Comparison of ENCODE assay signal across 18 mouse cellular contexts in genomic region chr10:45871028-45871427, GRCm38 (mm10).
DNase-seq lines count a peak whose midpoint lies in the region; ATAC-seq lines count a peak whose summit lies in the region.
"Had no signal": no experiment of that assay in that cellular context is flagged by ENCODE, and none has a peak within 500 bp of the region (broad histone marks: within the 10 kb centered on the region; RNA-seq: fewer than 3 reads in every experiment).

No protein-coding gene starts in this region.

- no peaks in the 10 kb centered on the region for H3K36me3 ChIP-seq in heart, embryonic 11.5 days (ENCODE audit: control insufficient read depth, insufficient read depth, low read length)
- H3K36me3 ChIP-seq in intestine, embryonic 15.5 days, result no peaks in the 10 kb centered on the region
- H3K36me3 ChIP-seq: liver, embryonic 13.5 days had no signal

- H3K4me2 ChIP-seq in heart, embryonic 11.5 days, result no peak overlapping the region
- H3K4me2 ChIP-seq in intestine, embryonic 15.5 days (replicated peaks), result no peak overlapping the region
- H3K4me2 ChIP-seq: liver, embryonic 13.5 days had no signal

- H3K9ac ChIP-seq in heart, embryonic 11.5 days (ENCODE audit: low read depth, low read length), result no peak overlapping the region
- no peak overlapping the region for H3K9ac ChIP-seq in intestine, embryonic 15.5 days
- H3K9ac ChIP-seq: liver, embryonic 13.5 days had no signal

- no peak for ATAC-seq in heart, embryonic 11.5 days (replicated peaks; ENCODE audit: insufficient number of reproducible peaks, low FRiP score, low TSS enrichment)
- ATAC-seq in intestine, embryonic 15.5 days, result no peak
- no peak for ATAC-seq in CD4-positive, CD25-positive, alpha-beta regulatory T cell, adult 4 months
- ATAC-seq: forebrain, embryonic 16.5 days; intestine, embryonic 16.5 days; lung, postnatal 0 days had no signal

- H3K27me3 ChIP-seq in heart, embryonic 11.5 days (ENCODE audit: control insufficient read depth, insufficient read depth, low read length), result no peaks in the 10 kb centered on the region
- no peaks in the 10 kb centered on the region for H3K27me3 ChIP-seq in intestine, embryonic 15.5 days (replicated peaks)
- H3K27me3 ChIP-seq: liver, embryonic 13.5 days; megakaryocyte, embryonic 14.5 days had no signal

- peak; percentile 57 for DNase-seq in heart, adult 8-10 months (ENCODE audit: low spot score)
- DNase-seq in cerebellum, adult 18-20 months, result peak; percentile 43 to 50
- DNase-seq in cerebellum, postnatal 25 days, result peak; percentile 71 to 78
- DNase-seq in skeletal muscle tissue, adult 2 months (ENCODE audit: low read depth, low spot score), result peak; percentile 27
- DNase-seq: adrenal gland, postnatal 10 days; gastrocnemius, postnatal 25 days; kidney, postnatal 14 days; liver, embryonic 13.5 days; right cerebral cortex, postnatal 25 days; thymus, adult 2 months had no signal

- H3K4me3 ChIP-seq in heart, embryonic 11.5 days (ENCODE audit: low read depth, low read length), result no peak overlapping the region
- no peak overlapping the region for H3K4me3 ChIP-seq in intestine, embryonic 15.5 days (replicated peaks)
- H3K4me3 ChIP-seq: erythroblast, embryonic 14.5 days; liver, embryonic 13.5 days; megakaryocyte, embryonic 14.5 days had no signal

- H3K4me1 ChIP-seq in heart, embryonic 11.5 days (ENCODE audit: control insufficient read depth, insufficient read depth, low read length), result no peaks in the 10 kb centered on the region
- H3K4me1 ChIP-seq in intestine, embryonic 15.5 days (replicated peaks), result no peaks in the 10 kb centered on the region
- H3K4me1 ChIP-seq: liver, embryonic 13.5 days had no signal

- H3K27ac ChIP-seq in heart, embryonic 11.5 days (ENCODE audit: low read depth, low read length), result no peak overlapping the region
- no peak overlapping the region for H3K27ac ChIP-seq in intestine, embryonic 15.5 days
- H3K27ac ChIP-seq: liver, embryonic 13.5 days had no signal

- no peaks in the 10 kb centered on the region for H3K9me3 ChIP-seq in heart, embryonic 11.5 days (replicated peaks; ENCODE audit: control insufficient read depth, low read length)
- no peaks in the 10 kb centered on the region for H3K9me3 ChIP-seq in intestine, embryonic 15.5 days
- H3K9me3 ChIP-seq: liver, embryonic 13.5 days; megakaryocyte, embryonic 14.5 days had no signal

- 62% methylated on average over 4 of the region's 4 CpGs for WGBS in heart, embryonic 11.5 days (ENCODE audit: insufficient replicate concordance)
- WGBS in intestine, embryonic 15.5 days, result 82% methylated on average over 4 of the region's 4 CpGs
